Mouse (Mus musculus): ENCODE results near the gene Nxn.

- TF ChIP-seq CTCF (IDR thresholded peaks at IDR 0.05; ENCODE audit: borderline replicate concordance, insufficient read depth, low read length) (no peak), POLR2A (IDR thresholded peaks at IDR 0.05; ENCODE audit: low read depth, low read length) (no peak)
Observed at GRCm38 (mm10) chr11:76436009-76436408, 37.1 kb upstream of the Nxn start.

Measured in embryonic fibroblast, embryonic 13.5 days (primary cell).